Mouse (Mus musculus): Measurements from ENCODE around the gene Ffar1. TPM values are rescaled to one million over a fixed set of nuclear protein-coding genes. Genes with fewer than 3 reads are reported as not detected.

Gene Ffar1
- polyA plus RNA-seq, 1 experiment from 2014 or later: not detected

DNA sequence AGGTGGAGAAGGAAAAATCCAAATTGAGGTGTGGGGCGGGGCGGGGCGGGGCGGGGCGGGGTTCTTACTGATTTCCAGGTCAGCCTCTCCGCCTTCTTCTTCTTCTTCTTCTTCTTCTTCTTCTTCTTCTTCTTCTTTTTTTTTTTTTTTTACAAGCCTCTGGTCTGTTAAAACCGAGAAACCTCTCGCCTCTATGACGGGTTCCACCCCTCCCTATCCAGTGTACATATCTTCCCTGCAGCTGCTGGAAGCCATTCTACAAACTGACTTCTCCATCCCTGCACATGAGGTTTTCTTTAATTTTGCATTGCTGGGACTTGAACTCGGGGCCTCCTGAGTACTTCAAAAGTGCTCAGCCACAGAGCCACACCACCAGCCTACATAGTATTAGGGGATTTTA is 34.7 kb downstream of the Ffar1 start:
- H3K4me2 ChIP-seq (replicated peaks; ENCODE audit: low read depth, low read length): no peak overlapping the region
- no peaks in the 10 kb centered on the region for H3K9me3 ChIP-seq (ENCODE audit: control insufficient read depth, low read depth, low read length)
- H3K4me3 ChIP-seq (ENCODE audit: low read depth, low read length): no peak overlapping the region
- 91% methylated on average over 10 of the region's 10 CpGs for WGBS
- no peak overlapping the region for H3K27ac ChIP-seq (ENCODE audit: low read length)
- H3K9ac ChIP-seq (replicated peaks; ENCODE audit: low read depth, low read length): no peak overlapping the region
- H3K36me3 ChIP-seq (ENCODE audit: control insufficient read depth, insufficient read depth, low read length): no peaks in the 10 kb centered on the region
- H3K4me1 ChIP-seq (ENCODE audit: control insufficient read depth, insufficient read depth, low read length): no peaks in the 10 kb centered on the region
- H3K27me3 ChIP-seq (ENCODE audit: control insufficient read depth, insufficient read depth, low read length): no peaks in the 10 kb centered on the region
- ATAC-seq (ENCODE audit: insufficient number of reproducible peaks, insufficient read depth, low FRiP score, low read depth): no peak

DNA sequence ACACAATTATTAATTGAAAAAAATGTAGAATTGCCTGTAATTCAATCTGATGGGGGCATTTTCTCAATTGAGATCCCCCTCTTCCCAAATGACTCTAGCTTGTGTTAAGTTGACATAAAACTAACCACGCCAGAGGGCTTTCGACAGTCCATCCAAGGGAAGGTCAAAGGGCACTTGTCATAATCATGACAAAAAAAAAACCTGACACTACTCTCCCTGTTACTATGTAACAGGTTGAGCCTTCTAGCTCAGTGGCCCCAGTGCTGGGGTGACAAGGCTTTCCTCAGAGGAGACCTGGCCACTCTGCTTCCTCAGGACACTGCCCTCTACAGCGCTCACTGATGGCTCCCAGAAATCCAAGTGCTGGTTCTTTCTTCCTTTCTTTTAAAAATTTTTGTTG is 37.1 kb downstream of the Ffar1 start:
- H3K27ac ChIP-seq (ENCODE audit: low read length): no peak overlapping the region
- no peaks in the 10 kb centered on the region for H3K36me3 ChIP-seq (ENCODE audit: control insufficient read depth, insufficient read depth, low read length)
- H3K27me3 ChIP-seq (ENCODE audit: control insufficient read depth, insufficient read depth, low read length): no peaks in the 10 kb centered on the region
- H3K9ac ChIP-seq (replicated peaks; ENCODE audit: low read depth, low read length): no peak overlapping the region
- H3K4me3 ChIP-seq (ENCODE audit: low read depth, low read length): no peak overlapping the region
- peaks cover 9% of the 10 kb centered on the region; the same call in 1 of the 2 replicates for H3K4me1 ChIP-seq (ENCODE audit: control insufficient read depth, insufficient read depth, low read length)
- 78% methylated on average over 3 of the region's 3 CpGs for WGBS
- no peak overlapping the region for H3K4me2 ChIP-seq (replicated peaks; ENCODE audit: low read depth, low read length)
- H3K9me3 ChIP-seq (ENCODE audit: control insufficient read depth, low read depth, low read length): no peaks in the 10 kb centered on the region
- no peak for ATAC-seq (ENCODE audit: insufficient number of reproducible peaks, insufficient read depth, low FRiP score, low read depth)

DNA sequence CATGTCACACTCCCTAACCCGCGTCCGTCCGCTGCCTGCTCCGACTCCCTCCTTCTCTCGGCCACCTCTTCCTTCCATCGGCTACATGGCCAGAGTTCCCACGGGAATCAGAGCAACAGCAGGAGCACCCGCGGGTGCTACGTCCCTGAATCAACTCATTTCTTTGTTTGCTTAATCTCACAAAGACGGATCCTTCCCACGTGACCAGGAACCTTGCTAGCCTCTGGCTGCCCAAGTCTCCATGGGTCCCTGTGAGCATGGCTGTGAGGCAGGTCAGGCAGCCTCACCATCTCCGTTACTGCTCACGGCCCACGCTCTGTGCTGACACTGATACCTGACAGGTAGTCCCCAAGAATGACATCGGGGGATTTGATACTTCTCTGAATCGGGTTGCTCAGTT is 37.7 kb downstream of the Ffar1 start, which contains the start of gene Ffar2:
Gene Ffar2, minus strand, starts transcription at position 101 of the 400 bp plus-strand sequence.
- H3K4me2 ChIP-seq (replicated peaks; ENCODE audit: low read depth, low read length): no peak within 1 kb of the TSS
- H3K4me3 ChIP-seq (ENCODE audit: low read depth, low read length): no peak within 1 kb of the TSS
- no peaks in the 10 kb centered on the region for H3K9me3 ChIP-seq (ENCODE audit: control insufficient read depth, low read depth, low read length)
- 87% methylated on average over 18 of the region's 18 CpGs for WGBS
- no peak within 1 kb of the TSS for H3K9ac ChIP-seq (replicated peaks; ENCODE audit: low read depth, low read length)
- H3K27me3 ChIP-seq (ENCODE audit: control insufficient read depth, insufficient read depth, low read length): no peaks in the 10 kb centered on the region
- ATAC-seq (ENCODE audit: insufficient number of reproducible peaks, insufficient read depth, low FRiP score, low read depth): no peak
- H3K4me1 ChIP-seq (ENCODE audit: control insufficient read depth, insufficient read depth, low read length): peaks cover 9% of the 10 kb centered on the region; the same call in 1 of the 2 replicates
- H3K27ac ChIP-seq (ENCODE audit: low read length): no peak within 1 kb of the TSS
- no peaks in the 10 kb centered on the region for H3K36me3 ChIP-seq (ENCODE audit: control insufficient read depth, insufficient read depth, low read length)

DNA sequence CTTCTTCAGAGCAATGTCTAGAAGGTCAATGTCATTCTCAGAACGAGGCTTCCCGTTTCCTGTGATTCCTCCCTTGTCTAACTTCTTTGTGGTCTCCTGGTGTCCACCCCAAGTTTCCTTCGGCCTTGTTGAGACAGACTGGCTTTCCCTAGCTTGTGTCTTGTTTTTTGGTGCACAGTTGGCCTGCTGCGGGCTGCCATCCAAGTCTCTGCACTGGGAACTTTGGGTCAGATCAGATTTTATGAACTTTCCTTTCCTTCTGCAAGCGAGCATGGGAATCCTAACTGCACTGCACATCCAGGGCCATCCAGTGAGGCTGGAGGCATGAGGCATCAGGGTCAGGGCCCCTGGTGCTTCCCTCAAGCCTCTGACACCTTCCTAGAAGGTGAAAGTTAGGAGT is 39.8 kb downstream of the Ffar1 start:
- ATAC-seq (ENCODE audit: insufficient number of reproducible peaks, insufficient read depth, low FRiP score, low read depth): no peak
- Histone ChIP-seq H3K27me3 (ENCODE audit: control insufficient read depth, insufficient read depth, low read length) (no peaks in the 10 kb centered on the region), H3K9ac (replicated peaks; ENCODE audit: low read depth, low read length) (no peak overlapping the region), H3K27ac (ENCODE audit: low read length) (peak overlapping the region; percentile 52; the same call in 1 of the 2 replicates), H3K4me1 (ENCODE audit: control insufficient read depth, insufficient read depth, low read length) (peaks cover 9% of the 10 kb centered on the region; the same call in 1 of the 2 replicates), H3K4me3 (ENCODE audit: low read depth, low read length) (no peak overlapping the region), H3K9me3 (ENCODE audit: control insufficient read depth, low read depth, low read length) (no peaks in the 10 kb centered on the region), H3K36me3 (ENCODE audit: control insufficient read depth, insufficient read depth, low read length) (no peaks in the 10 kb centered on the region), H3K4me2 (replicated peaks; ENCODE audit: low read depth, low read length) (no peak overlapping the region)
- WGBS: 65% methylated on average over 5 of the region's 5 CpGs

DNA sequence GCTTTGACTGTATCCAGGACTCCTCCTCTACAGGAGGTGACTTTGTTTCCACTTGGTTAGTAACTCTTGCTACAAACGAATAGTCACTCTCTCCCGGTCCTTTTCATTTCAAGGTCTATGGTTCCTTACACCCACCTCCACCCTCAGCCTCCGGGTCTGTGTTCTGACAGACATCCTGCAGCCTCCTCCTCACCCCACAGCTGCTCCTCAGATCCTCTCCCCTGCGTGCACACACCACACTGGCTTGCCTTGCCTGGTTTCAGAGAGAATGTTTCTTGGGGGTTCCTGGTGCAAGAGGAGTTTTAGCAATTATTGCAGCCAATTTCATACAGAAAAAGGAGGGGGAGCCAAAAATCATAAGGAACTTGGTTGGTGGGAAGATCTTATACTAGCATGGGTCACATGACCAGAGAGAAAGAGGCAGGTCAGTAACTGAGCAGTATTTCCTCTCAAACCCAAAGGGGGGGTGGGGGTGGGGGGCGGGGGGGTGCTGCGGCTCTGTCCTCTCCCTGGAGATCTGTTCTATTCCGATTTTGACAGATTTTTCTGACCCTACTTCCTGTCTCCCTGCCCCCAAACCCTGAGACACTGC is 40.4 kb downstream of the Ffar1 start:
- 46% methylated on average over 7 of the region's 7 CpGs for WGBS
- Histone ChIP-seq H3K36me3 (ENCODE audit: control insufficient read depth, insufficient read depth, low read length) (no peaks in the 10 kb centered on the region), H3K4me3 (ENCODE audit: low read depth, low read length) (no peak overlapping the region), H3K9me3 (ENCODE audit: control insufficient read depth, low read depth, low read length) (no peaks in the 10 kb centered on the region), H3K9ac (replicated peaks; ENCODE audit: low read depth, low read length) (no peak overlapping the region), H3K27me3 (ENCODE audit: control insufficient read depth, insufficient read depth, low read length) (no peaks in the 10 kb centered on the region), H3K4me1 (ENCODE audit: control insufficient read depth, insufficient read depth, low read length) (peaks cover 9% of the 10 kb centered on the region; the same call in 1 of the 2 replicates), H3K27ac (ENCODE audit: low read length) (peak overlapping the region; percentile 55; the same call in 1 of the 2 replicates), H3K4me2 (replicated peaks; ENCODE audit: low read depth, low read length) (no peak overlapping the region)
- ATAC-seq (ENCODE audit: insufficient number of reproducible peaks, insufficient read depth, low FRiP score, low read depth): no peak

DNA sequence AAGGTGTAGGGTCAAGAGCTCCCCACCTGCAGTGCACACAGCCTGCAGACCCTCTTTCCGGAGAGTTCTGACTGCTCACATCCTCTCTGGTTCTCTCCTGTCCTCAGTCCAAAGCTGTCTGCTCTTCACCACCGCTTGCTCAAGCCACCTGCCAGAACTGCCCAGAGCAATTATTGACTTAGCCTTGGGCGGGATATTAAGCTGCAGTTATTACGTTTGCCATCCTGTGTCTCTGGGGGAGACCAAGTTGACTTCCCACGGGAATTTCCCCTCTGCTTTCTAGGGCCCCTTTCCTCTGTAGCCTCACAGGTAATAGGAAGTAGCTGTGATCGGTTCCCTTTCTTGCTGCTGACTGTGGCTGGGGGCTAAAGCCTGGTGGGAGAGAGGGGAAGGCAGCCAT is 41.2 kb downstream of the Ffar1 start:
- H3K36me3 ChIP-seq (ENCODE audit: control insufficient read depth, insufficient read depth, low read length): no peaks in the 10 kb centered on the region
- 53% methylated on average over 6 of the region's 6 CpGs for WGBS
- H3K27me3 ChIP-seq (ENCODE audit: control insufficient read depth, insufficient read depth, low read length): no peaks in the 10 kb centered on the region
- H3K9me3 ChIP-seq (ENCODE audit: control insufficient read depth, low read depth, low read length): no peaks in the 10 kb centered on the region
- H3K4me1 ChIP-seq (ENCODE audit: control insufficient read depth, insufficient read depth, low read length): peaks cover 9% of the 10 kb centered on the region; the same call in 1 of the 2 replicates
- H3K9ac ChIP-seq (replicated peaks; ENCODE audit: low read depth, low read length): no peak overlapping the region
- no peak overlapping the region for H3K4me2 ChIP-seq (replicated peaks; ENCODE audit: low read depth, low read length)
- peak overlapping the region; percentile 55; the same call in 1 of the 2 replicates for H3K27ac ChIP-seq (ENCODE audit: low read length)
- no peak overlapping the region for H3K4me3 ChIP-seq (ENCODE audit: low read depth, low read length)
- ATAC-seq (ENCODE audit: insufficient number of reproducible peaks, insufficient read depth, low FRiP score, low read depth): no peak; the same call in 1 of the 2 replicates

DNA sequence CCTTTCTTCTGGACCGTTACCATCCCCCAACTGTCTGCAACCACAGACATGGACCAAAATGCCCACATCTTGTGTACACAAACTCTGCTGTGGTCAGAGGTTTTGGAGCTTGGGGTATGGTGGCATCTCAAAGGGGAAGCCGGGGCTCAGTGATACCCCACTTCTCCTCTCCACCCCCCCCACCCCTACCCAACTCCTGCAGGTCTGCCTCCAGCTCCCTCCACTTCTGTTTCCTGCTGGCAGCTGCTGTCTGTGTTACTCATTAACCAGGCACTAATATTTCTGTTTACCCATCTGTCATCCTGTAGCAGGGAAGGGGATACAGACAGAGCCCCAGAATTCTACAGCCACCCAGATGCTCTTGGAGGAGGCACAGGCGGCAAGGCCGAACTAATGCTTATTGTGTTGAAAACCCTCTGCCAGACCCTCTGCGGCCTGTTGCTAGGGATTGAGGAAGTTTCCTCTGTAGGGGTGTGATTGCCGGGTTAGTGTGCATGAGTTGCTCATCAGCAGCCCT is 49.0 kb downstream of the Ffar1 start:
- 37% methylated on average over 6 of the region's 6 CpGs for WGBS
- H3K9ac ChIP-seq (replicated peaks; ENCODE audit: low read depth, low read length): no peak overlapping the region
- 0 out of 2 replicates have a peak, but pooled peaks cover 5% of the 10 kb centered on the region for H3K4me1 ChIP-seq (ENCODE audit: control insufficient read depth, insufficient read depth, low read length)
- no peaks in the 10 kb centered on the region for H3K27me3 ChIP-seq (ENCODE audit: control insufficient read depth, insufficient read depth, low read length)
- H3K9me3 ChIP-seq (ENCODE audit: control insufficient read depth, low read depth, low read length): no peaks in the 10 kb centered on the region
- no peaks in the 10 kb centered on the region for H3K36me3 ChIP-seq (ENCODE audit: control insufficient read depth, insufficient read depth, low read length)
- no peak overlapping the region for H3K4me2 ChIP-seq (replicated peaks; ENCODE audit: low read depth, low read length)
- peak; percentile 80 for ATAC-seq (ENCODE audit: insufficient number of reproducible peaks, insufficient read depth, low FRiP score, low read depth)
- peak overlapping the region; percentile 67; the same call in 1 of the 2 replicates for H3K27ac ChIP-seq (ENCODE audit: low read length)
- no peak overlapping the region for H3K4me3 ChIP-seq (ENCODE audit: low read depth, low read length)

DNA sequence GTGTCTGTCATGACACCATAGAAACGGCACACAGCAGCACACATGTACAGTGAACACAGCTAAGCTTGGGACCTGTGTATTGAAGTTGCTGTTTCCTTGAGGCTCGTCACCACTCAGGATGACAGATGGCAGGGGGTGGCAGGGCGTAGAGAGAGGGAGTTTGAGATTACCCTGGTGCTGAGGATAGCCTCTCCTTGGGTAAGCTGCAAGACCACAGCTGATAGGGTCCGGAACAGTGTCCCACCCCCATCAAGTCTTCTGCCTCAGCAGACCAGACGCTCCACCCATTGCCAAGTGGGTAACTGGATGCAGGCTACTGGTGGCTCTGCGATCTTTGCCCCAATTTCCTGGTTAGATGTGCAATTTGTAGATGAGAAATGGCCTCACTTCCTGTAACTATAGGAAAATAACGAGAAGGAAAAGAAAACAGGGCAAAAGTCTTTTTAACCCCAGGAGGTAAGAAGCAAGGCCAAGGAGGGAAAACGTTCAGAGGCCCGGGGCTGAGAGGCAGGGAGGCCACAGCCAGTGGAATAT is 49.5 kb downstream of the Ffar1 start:
- Histone ChIP-seq H3K36me3 (ENCODE audit: control insufficient read depth, insufficient read depth, low read length) (no peaks in the 10 kb centered on the region), H3K4me1 (ENCODE audit: control insufficient read depth, insufficient read depth, low read length) (0 out of 2 replicates have a peak, but pooled peaks cover 5% of the 10 kb centered on the region), H3K9me3 (ENCODE audit: control insufficient read depth, low read depth, low read length) (no peaks in the 10 kb centered on the region), H3K27ac (ENCODE audit: low read length) (peak overlapping the region; percentile 67; the same call in 1 of the 2 replicates), H3K27me3 (ENCODE audit: control insufficient read depth, insufficient read depth, low read length) (no peaks in the 10 kb centered on the region), H3K4me3 (ENCODE audit: low read depth, low read length) (no peak overlapping the region), H3K9ac (replicated peaks; ENCODE audit: low read depth, low read length) (no peak overlapping the region), H3K4me2 (replicated peaks; ENCODE audit: low read depth, low read length) (no peak overlapping the region)
- WGBS: 40% methylated on average over 9 of the region's 9 CpGs
- 0 out of 2 replicates have a peak, but pooled peaks have one; percentile 38 for ATAC-seq (ENCODE audit: insufficient number of reproducible peaks, insufficient read depth, low FRiP score, low read depth)
